8 mouse cellular contexts compared by ENCODE assay signal in genomic region chr4:135922190-135922589, GRCm38 (mm10). TPM values are rescaled to one million over a fixed set of nuclear protein-coding genes. Genes with fewer than 3 reads are reported as not detected.
DNase-seq lines count a peak whose midpoint lies in the region; ATAC-seq and TF ChIP-seq lines count a peak whose summit lies in the region.

No protein-coding gene starts in this region.

- H3K9me3 ChIP-seq in forebrain, embryonic 12.5 days, result no peaks in the 10 kb centered on the region
- no peaks in the 10 kb centered on the region for H3K9me3 ChIP-seq in limb, embryonic 13.5 days
- no peaks in the 10 kb centered on the region for H3K9me3 ChIP-seq in neural tube, embryonic 13.5 days

- TF ChIP-seq CTCF in liver, adult 2 months (IDR thresholded peaks at IDR 0.05; ENCODE audit: low read depth, low read length), result no peak

- H3K4me3 ChIP-seq in liver, adult 2 months (ENCODE audit: insufficient read depth, low read depth, low read length), result no peak overlapping the region
- no peak overlapping the region for H3K4me3 ChIP-seq in forebrain, embryonic 12.5 days (replicated peaks)
- H3K4me3 ChIP-seq in limb, embryonic 13.5 days, result peak overlapping the region; percentile 80
- H3K4me3 ChIP-seq in neural tube, embryonic 13.5 days, result peak overlapping the region; percentile 61

- H3K36me3 ChIP-seq in liver, adult 2 months (ENCODE audit: control insufficient read depth, insufficient read depth, low read length), result peaks cover 7% of the 10 kb centered on the region; the same call in 1 of the 2 replicates
- peaks cover 18% of the 10 kb centered on the region for H3K36me3 ChIP-seq in forebrain, embryonic 12.5 days (replicated peaks)
- H3K36me3 ChIP-seq in limb, embryonic 13.5 days, result peaks cover 35% of the 10 kb centered on the region
- H3K36me3 ChIP-seq in neural tube, embryonic 13.5 days, result peaks cover 33% of the 10 kb centered on the region

- peaks cover 3% of the 10 kb centered on the region; the same call in 1 of the 2 replicates for H3K4me1 ChIP-seq in liver, adult 2 months (ENCODE audit: control insufficient read depth, insufficient read depth, low read length)
- H3K4me1 ChIP-seq in forebrain, embryonic 12.5 days, result peaks cover 15% of the 10 kb centered on the region
- peaks cover 10% of the 10 kb centered on the region for H3K4me1 ChIP-seq in limb, embryonic 13.5 days
- peaks cover 19% of the 10 kb centered on the region for H3K4me1 ChIP-seq in neural tube, embryonic 13.5 days (replicated peaks)

- no peak overlapping the region for H3K9ac ChIP-seq in liver, adult 2 months (ENCODE audit: low read depth, low read length)
- H3K9ac ChIP-seq in forebrain, embryonic 12.5 days, result no peak overlapping the region
- H3K9ac ChIP-seq in limb, embryonic 13.5 days, result peak overlapping the region; percentile 84; the same call in 1 of the 2 replicates
- H3K9ac ChIP-seq in neural tube, embryonic 13.5 days, result peak overlapping the region; percentile 79

- WGBS in liver, adult 2 months, result 38% methylated on average over 1 of the region's 1 CpGs
- 86% methylated on average over 1 of the region's 1 CpGs for WGBS in forebrain, embryonic 12.5 days
- 88% methylated on average over 1 of the region's 1 CpGs for WGBS in limb, embryonic 13.5 days
- 93% methylated on average over 1 of the region's 1 CpGs for WGBS in neural tube, embryonic 13.5 days

- H3K27me3 ChIP-seq in liver, adult 2 months (ENCODE audit: control insufficient read depth, insufficient read depth, low read length), result no peaks in the 10 kb centered on the region
- no peaks in the 10 kb centered on the region for H3K27me3 ChIP-seq in forebrain, embryonic 12.5 days
- H3K27me3 ChIP-seq in limb, embryonic 13.5 days, result no peaks in the 10 kb centered on the region
- H3K27me3 ChIP-seq in neural tube, embryonic 13.5 days, result no peaks in the 10 kb centered on the region

- peak; percentile 53 for DNase-seq in liver, adult 2 months (ENCODE audit: extremely low read depth, low read depth, low spot score)
- no peak for DNase-seq in liver
- DNase-seq in cerebellum, adult 8-10 months, result no peak
- no peak for DNase-seq in natural killer cell, adult 2 months (ENCODE audit: low spot score in 2 of 2)
- no peak for DNase-seq in urinary bladder, postnatal 36 days (ENCODE audit: low spot score in 2 of 2)

- no peak for TF ChIP-seq POLR2A in liver, adult 2 months (IDR thresholded peaks at IDR 0.05; ENCODE audit: extremely low read depth, insufficient read depth, low read length)

- peak overlapping the region; percentile 78; the same call in 1 of the 2 replicates for H3K4me2 ChIP-seq in forebrain, embryonic 12.5 days
- H3K4me2 ChIP-seq in limb, embryonic 13.5 days (replicated peaks), result peak overlapping the region; percentile 91
- H3K4me2 ChIP-seq in neural tube, embryonic 13.5 days, result peak overlapping the region; percentile 87

- no peak for ATAC-seq in forebrain, embryonic 12.5 days (ENCODE audit: low FRiP score)
- no peak for ATAC-seq in limb, embryonic 13.5 days (ENCODE audit: low FRiP score, low read depth)
- no peak for ATAC-seq in neural tube, embryonic 13.5 days (ENCODE audit: low read depth)

- no peaks in the 10 kb centered on the region for H3K79me2 ChIP-seq in liver, adult 2 months (ENCODE audit: control insufficient read depth, insufficient read depth, low read length)

- H3K27ac ChIP-seq in liver, adult 2 months (replicated peaks; ENCODE audit: insufficient read depth, low read depth, low read length), result no peak overlapping the region
- no peak overlapping the region for H3K27ac ChIP-seq in forebrain, embryonic 12.5 days
- 0 out of 2 replicates have a peak overlapping the region, but pooled peaks have one; percentile 77 for H3K27ac ChIP-seq in limb, embryonic 13.5 days
- H3K27ac ChIP-seq in neural tube, embryonic 13.5 days (replicated peaks), result no peak overlapping the region

RNA-seq across cellular contexts. Expression of gene Fuca1, which starts 1.7 kb away (rescaled TPM):
- total RNA-seq in liver, adult 2 months (2014; rRNA removed), result 45.7 and 46.4 TPM in 2 replicates
- 54.9 and 58.7 TPM in 2 replicates for polyA plus RNA-seq in liver, adult 2 months (2012; rRNA removed)
- 38.1 and 45.0 TPM in 2 replicates for polyA plus RNA-seq in forebrain, embryonic 12.5 days (2016; fragmentation: Nextera tagmentation; extraction: Ambion mirVana)
- polyA plus RNA-seq in limb, embryonic 13.5 days (2015; fragmentation: Nextera tagmentation; extraction: Ambion mirVana), result 69.0 and 73.8 TPM in 2 replicates
- 53.8 and 63.6 TPM in 2 replicates for polyA plus RNA-seq in neural tube, embryonic 13.5 days (2015; fragmentation: Nextera tagmentation; extraction: Ambion mirVana)

RNA-seq across cellular contexts. Expression of gene Hmgcl, which starts 24.1 kb away (rescaled TPM):
- 179 and 187 TPM in 2 replicates for total RNA-seq in liver, adult 2 months (2014; rRNA removed)
- polyA plus RNA-seq in liver, adult 2 months (2012; rRNA removed), result 266 and 291 TPM in 2 replicates
- 52.3 and 55.8 TPM in 2 replicates for polyA plus RNA-seq in forebrain, embryonic 12.5 days (2016; fragmentation: Nextera tagmentation; extraction: Ambion mirVana)
- 89.8 and 93.5 TPM in 2 replicates for polyA plus RNA-seq in limb, embryonic 13.5 days (2015; fragmentation: Nextera tagmentation; extraction: Ambion mirVana)
- 58.2 and 59.6 TPM in 2 replicates for polyA plus RNA-seq in neural tube, embryonic 13.5 days (2015; fragmentation: Nextera tagmentation; extraction: Ambion mirVana)

RNA-seq across cellular contexts. Expression of gene Cnr2, which starts 27.0 kb away (rescaled TPM):
- total RNA-seq in liver, adult 2 months (2014; rRNA removed), result 3.0 and 3.9 TPM in 2 replicates
- polyA plus RNA-seq in liver, adult 2 months (2012; rRNA removed), result 1.4 and 2.1 TPM in 2 replicates
- polyA plus RNA-seq in forebrain, embryonic 12.5 days (2016; fragmentation: Nextera tagmentation; extraction: Ambion mirVana), result 0.32 and 0.36 TPM in 2 replicates
- polyA plus RNA-seq in limb, embryonic 13.5 days (2015; fragmentation: Nextera tagmentation; extraction: Ambion mirVana), result 0.32 and 0.51 TPM in 2 replicates
- 0.12 and 0.25 TPM in 2 replicates for polyA plus RNA-seq in neural tube, embryonic 13.5 days (2015; fragmentation: Nextera tagmentation; extraction: Ambion mirVana)

RNA-seq across cellular contexts. Expression of gene Gale, which starts 41.3 kb away (rescaled TPM):
- total RNA-seq in liver, adult 2 months (2014; rRNA removed), result 34.2 and 38.5 TPM in 2 replicates
- 32.0 and 33.6 TPM in 2 replicates for polyA plus RNA-seq in liver, adult 2 months (2012; rRNA removed)
- 28.3 and 30.9 TPM in 2 replicates for polyA plus RNA-seq in forebrain, embryonic 12.5 days (2016; fragmentation: Nextera tagmentation; extraction: Ambion mirVana)
- polyA plus RNA-seq in limb, embryonic 13.5 days (2015; fragmentation: Nextera tagmentation; extraction: Ambion mirVana), result 49.1 and 51.9 TPM in 2 replicates
- polyA plus RNA-seq in neural tube, embryonic 13.5 days (2015; fragmentation: Nextera tagmentation; extraction: Ambion mirVana), result 39.0 and 42.5 TPM in 2 replicates

RNA-seq across cellular contexts. Expression of gene Pnrc2, which starts 48.5 kb away (rescaled TPM):
- 37.3 and 56.5 TPM in 2 replicates for total RNA-seq in liver, adult 2 months (2014; rRNA removed)
- 6.7 and 12.2 TPM in 2 replicates for polyA plus RNA-seq in liver, adult 2 months (2012; rRNA removed)
- polyA plus RNA-seq in forebrain, embryonic 12.5 days (2016; fragmentation: Nextera tagmentation; extraction: Ambion mirVana), result 196 and 199 TPM in 2 replicates
- 192 and 195 TPM in 2 replicates for polyA plus RNA-seq in limb, embryonic 13.5 days (2015; fragmentation: Nextera tagmentation; extraction: Ambion mirVana)
- 109 and 122 TPM in 2 replicates for polyA plus RNA-seq in neural tube, embryonic 13.5 days (2015; fragmentation: Nextera tagmentation; extraction: Ambion mirVana)

Comparison
In these comparisons a context has a peak if more than half of its experiments do, and no peak if none do; other contexts are left out.
1. H3K4me3 ChIP-seq: peak in limb, embryonic 13.5 days (single experiment) and neural tube, embryonic 13.5 days (single experiment); none in liver, adult 2 months (single experiment) and forebrain, embryonic 12.5 days (single experiment).
2. H3K9ac ChIP-seq: peak in limb, embryonic 13.5 days (single experiment) and neural tube, embryonic 13.5 days (single experiment); none in liver, adult 2 months (single experiment) and forebrain, embryonic 12.5 days (single experiment).
3. Peak in every context shown above with its lines, with median percentiles within 50 percentile points of each other: H3K4me2 ChIP-seq.